Mouse (Mus musculus) spleen, adult 2 months (tissue): ENCODE results near the gene Cobll1.

ENCODE experiments used
- CTCF ChIP-seq: fragments of 200-500 bp; IDR thresholded peaks from 2 replicates; pipeline ENCODE4 v1.5.1; 2011; ENCODE audit warnings: mild to moderate bottlenecking, inconsistent platforms; ENCODE audit not compliant: insufficient read depth, insufficient read length, insufficient replicate concordance; ENCODE audit errors: extremely low read depth
- POLR2A ChIP-seq: fragments of 200-500 bp; IDR thresholded peaks from 2 replicates; pipeline ENCODE4 v1.6.1; 2011; ENCODE audit warnings: low read depth, low read length, inconsistent platforms

DNA sequence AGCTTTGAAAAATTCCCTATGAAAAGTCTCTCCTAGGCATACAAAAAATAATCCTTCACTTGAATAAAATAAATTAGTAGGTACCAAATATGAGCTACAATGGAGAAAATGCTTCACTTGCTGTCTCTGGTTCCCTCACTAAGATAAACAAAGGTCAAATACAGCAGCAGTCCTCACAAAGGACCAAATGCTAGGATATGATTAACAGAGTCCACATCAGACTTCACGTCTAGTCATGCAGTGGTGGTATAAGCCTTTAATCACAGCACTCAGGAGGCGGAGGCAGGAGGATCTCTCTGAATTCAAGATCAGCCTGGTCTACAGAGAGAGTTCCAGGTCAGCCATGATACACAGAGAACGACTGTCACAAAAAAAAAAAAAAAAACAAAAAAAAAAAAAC lies 27.6 kb downstream of the Cobll1 start:
- TF ChIP-seq CTCF (no peak), POLR2A (no peak)
